In genomic region chr6:137473433-137473832, GRCm38 (mm10) we compare ENCODE assay signal across 21 mouse cellular contexts.
"Had no signal": no experiment of that assay in that cellular context is flagged by ENCODE, and none has a peak within 500 bp of the region (broad histone marks: within the 10 kb centered on the region; RNA-seq: fewer than 3 reads in every experiment).

No protein-coding gene starts in this region.

- H3K27me3 ChIP-seq: intestine, embryonic 15.5 days; limb, embryonic 12.5 days; limb, embryonic 15.5 days; neural tube, embryonic 13.5 days; stomach, embryonic 15.5 days had no signal

- H3K4me2 ChIP-seq: intestine, embryonic 15.5 days; limb, embryonic 12.5 days; limb, embryonic 15.5 days; liver, embryonic 11.5 days; lung, embryonic 14.5 days; midbrain, embryonic 13.5 days; neural tube, embryonic 13.5 days; stomach, embryonic 15.5 days had no signal

- H3K4me3 ChIP-seq: intestine, embryonic 15.5 days; limb, embryonic 12.5 days; limb, embryonic 15.5 days; midbrain, embryonic 10.5 days; midbrain, embryonic 13.5 days; myocyte; neural tube, embryonic 13.5 days; stomach, embryonic 15.5 days had no signal

- DNase-seq: kidney, adult 18-20 months; layer of hippocampus, postnatal 36 days; left cerebral cortex, postnatal 4 days; liver, postnatal 0 days; lung, embryonic 14.5 days; retina, postnatal 1 day; right cerebral cortex, postnatal 25 days; spleen, adult 18-20 months; thymus, postnatal 25 days had no signal

- ATAC-seq: intestine, embryonic 15.5 days; liver, postnatal 0 days; lung, postnatal 0 days; midbrain, embryonic 13.5 days; midbrain, embryonic 16.5 days had no signal

- H3K9ac ChIP-seq: intestine, embryonic 15.5 days; limb, embryonic 12.5 days; limb, embryonic 15.5 days; liver, embryonic 14.5 days; liver, postnatal 0 days; lung, embryonic 14.5 days; midbrain, embryonic 13.5 days; neural tube, embryonic 13.5 days; stomach, embryonic 15.5 days had no signal

- H3K36me3 ChIP-seq: stomach, embryonic 15.5 days had no signal

- H3K27ac ChIP-seq: intestine, embryonic 15.5 days; limb, embryonic 12.5 days; limb, embryonic 15.5 days; liver, embryonic 14.5 days; midbrain, embryonic 10.5 days; midbrain, embryonic 13.5 days; neural tube, embryonic 13.5 days; stomach, embryonic 15.5 days had no signal

- H3K9me3 ChIP-seq: intestine, embryonic 15.5 days; limb, embryonic 15.5 days; stomach, embryonic 15.5 days had no signal
